Mouse (Mus musculus) liver, postnatal 0 days (tissue): ENCODE measurements around the gene Cradd.

Experiments used
- CTCF ChIP-seq: sonication (generic); IDR thresholded peaks from 2 replicates; pipeline ENCODE4 v1.5.1; 2016; ENCODE audit warnings: antibody characterized with exemption, low read depth
- EP300 ChIP-seq: IDR thresholded peaks from 2 replicates; pipeline ENCODE4 v1.6.1; 2016; ENCODE audit warnings: antibody characterized with exemption, low read depth, mild to moderate bottlenecking

- no peak for TF ChIP-seq CTCF
- TF ChIP-seq EP300 = no peak
These were observed 98.9 kb downstream of the Cradd start for GRCm38 (mm10) chr10:95225006-95225405.
